Mouse (Mus musculus) limb, embryonic 11.5 days (tissue): ENCODE measurements around the gene Stat4. TPM values are rescaled to one million over a fixed set of nuclear protein-coding genes. Genes with fewer than 3 reads are reported as not detected.

Source experiments
- ATAC-seq: fragments of 200-750 bp; cut with Nextera tagmentation; 2 replicates; pipeline ENCODE4 v1.8.0; 2017; ENCODE audit warnings: low read depth; ENCODE audit not compliant: insufficient number of reproducible peaks, low FRiP score, low TSS enrichment
- DNase-seq: peaks from one replicate; pipeline ENCODE4 v3.0.0-alpha.2; 2015; ENCODE audit warnings: low spot score
- H3K27ac ChIP-seq: fragments of 300-500 bp; sonication (generic); replicated peaks from 2 replicates; pipeline ENCODE4 v1.5.1; 2014; ENCODE audit warnings: low read depth, mild to moderate bottlenecking, low read length
- H3K27me3 ChIP-seq: fragments of 300-500 bp; sonication (generic); 2 replicates; pipeline ENCODE4 v1.6.1; 2014; ENCODE audit warnings: mild to moderate bottlenecking, low read length, mixed read lengths; ENCODE audit not compliant: control insufficient read depth, insufficient read depth
- H3K36me3 ChIP-seq: fragments of 300-500 bp; sonication (generic); 2 replicates; pipeline ENCODE4 v1.6.1; 2014; ENCODE audit warnings: mild to moderate bottlenecking, low read length, moderate library complexity, mixed read lengths; ENCODE audit not compliant: control insufficient read depth, insufficient read depth
- H3K4me1 ChIP-seq: fragments of 300-500 bp; sonication (generic); 2 replicates; pipeline ENCODE4 v1.6.1; 2014; ENCODE audit warnings: low read length, mixed read lengths; ENCODE audit not compliant: control insufficient read depth, insufficient read depth
- H3K4me2 ChIP-seq: fragments of 300-500 bp; sonication (generic); 2 replicates; pipeline ENCODE4 v1.6.1; 2014; ENCODE audit warnings: low read depth, mild to moderate bottlenecking, moderate library complexity; ENCODE audit not compliant: severe bottlenecking
- H3K4me3 ChIP-seq: fragments of 300-500 bp; sonication (generic); 2 replicates; pipeline ENCODE4 v1.5.1; 2014; ENCODE audit warnings: low read depth, low read length
- H3K9ac ChIP-seq: fragments of 300-500 bp; sonication (generic); 2 replicates; pipeline ENCODE4 v1.6.1; 2014; ENCODE audit warnings: mild to moderate bottlenecking, low read length
- H3K9me3 ChIP-seq: fragments of 300-500 bp; sonication (generic); 2 replicates; pipeline ENCODE4 v1.6.1; 2016; ENCODE audit warnings: low read length; ENCODE audit not compliant: control insufficient read depth
- WGBS: fragments of 180-500 bp; shearing (Covaris S2); extraction: QIAGEN DNeasy Blood & Tissue Kit; methylation state at CpG from one replicate; pipeline ENCODE4 v1.1.7; 2014; 5-methylcytosine and 5-hydroxymethylcytosine counted together
- polyA plus RNA-seq: library from polyadenylated mRNA; unstranded; fragments of >200 nt; fragmentation: Nextera tagmentation; extraction: Ambion mirVana; gene quantifications from 2 replicates; pipeline ENCODE4 v1.2.1, GENCODE M21; 2014

Stat4 gene
- 2.5 and 2.7 TPM in 2 replicates for polyA plus RNA-seq

DNA sequence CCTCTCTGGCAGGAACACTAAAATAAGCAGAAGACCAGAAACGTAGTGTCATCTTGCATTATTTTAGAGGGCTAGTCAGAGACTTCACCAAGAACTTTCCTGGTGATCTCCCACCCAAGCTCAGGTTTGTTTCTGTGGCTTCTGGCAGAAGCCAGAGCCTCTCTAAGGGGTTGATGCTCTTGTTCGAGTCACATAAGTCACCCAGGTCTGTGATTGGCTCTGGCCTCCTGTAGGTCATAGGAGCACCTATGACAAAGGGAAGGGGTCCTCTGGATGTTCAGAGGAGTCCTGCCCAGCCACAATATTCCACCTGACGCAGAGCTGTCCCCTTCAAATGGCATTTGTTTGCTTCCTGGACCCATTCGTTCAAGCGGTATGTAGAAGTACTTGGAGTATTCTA is at the start of gene Stat4:
TSS of gene Stat4 (plus strand) at position 301 of the 400 bp plus-strand sequence.
- Histone ChIP-seq H3K9ac (no peak within 1 kb of the TSS), H3K4me1 (no peaks in the 10 kb centered on the region), H3K36me3 (no peaks in the 10 kb centered on the region), H3K4me3 (no peak within 1 kb of the TSS), H3K9me3 (no peaks in the 10 kb centered on the region), H3K27me3 (no peaks in the 10 kb centered on the region), H3K4me2 (no peak within 1 kb of the TSS), H3K27ac (no peak within 1 kb of the TSS)
- ATAC-seq (no peak), DNase-seq (no peak)
- 88% methylated on average over 5 of the region's 5 CpGs for WGBS

DNA sequence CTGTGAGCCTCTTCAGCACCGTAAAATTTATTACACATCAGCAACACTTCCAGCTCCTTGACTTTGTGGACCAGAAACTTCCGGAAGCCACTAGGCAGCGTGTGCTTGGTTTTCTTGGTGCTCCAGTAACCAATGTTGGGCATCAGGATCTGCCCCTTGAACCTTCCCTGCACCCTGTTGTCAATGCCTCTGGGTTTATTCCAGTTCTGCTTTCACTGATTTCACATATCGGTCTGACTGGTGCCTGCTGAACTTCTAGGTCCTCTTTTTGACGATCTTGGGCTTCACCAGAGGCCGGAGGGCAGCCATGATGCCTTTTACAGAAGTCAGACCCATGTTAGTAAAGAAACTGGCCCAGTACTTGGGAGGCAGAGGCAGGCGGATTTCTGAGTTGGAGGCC is 48.6 kb upstream of the Stat4 start:
- Histone ChIP-seq H3K9me3 (no peaks in the 10 kb centered on the region), H3K4me3 (no peak overlapping the region), H3K4me1 (no peaks in the 10 kb centered on the region), H3K4me2 (no peak overlapping the region), H3K27ac (no peak overlapping the region), H3K9ac (no peak overlapping the region), H3K36me3 (no peaks in the 10 kb centered on the region), H3K27me3 (no peaks in the 10 kb centered on the region)
- no peak for ATAC-seq
- 90% methylated on average over 7 of the region's 7 CpGs for WGBS
- no peak for DNase-seq

DNA sequence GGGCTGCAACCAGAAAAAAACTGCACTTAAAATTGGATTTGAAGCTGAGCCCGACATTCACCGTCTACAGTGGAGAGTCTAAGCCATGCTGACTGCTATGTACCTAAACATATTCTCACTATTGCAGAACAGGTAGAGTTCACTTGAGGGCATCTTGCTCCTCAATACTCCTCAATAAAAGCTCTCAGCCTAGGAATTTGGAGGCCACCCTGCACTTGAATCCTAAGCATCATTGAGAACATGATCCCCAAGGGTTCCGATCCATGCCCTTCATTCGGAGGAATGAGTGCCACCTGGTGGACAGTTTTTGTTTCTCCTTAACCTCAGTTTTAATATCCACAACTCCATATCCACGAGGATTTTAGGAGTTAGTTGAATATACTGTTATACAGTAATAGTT is 42.2 kb upstream of the Stat4 start:
- H3K36me3 ChIP-seq, result no peaks in the 10 kb centered on the region
- no peak overlapping the region for H3K4me3 ChIP-seq
- no peak overlapping the region for H3K27ac ChIP-seq
- no peak overlapping the region for H3K9ac ChIP-seq
- 45% methylated on average over 5 of the region's 5 CpGs for WGBS
- no peak for ATAC-seq
- no peaks in the 10 kb centered on the region for H3K4me1 ChIP-seq
- no peaks in the 10 kb centered on the region for H3K27me3 ChIP-seq
- DNase-seq, result peak; percentile 74
- no peaks in the 10 kb centered on the region for H3K9me3 ChIP-seq
- H3K4me2 ChIP-seq, result no peak overlapping the region

DNA sequence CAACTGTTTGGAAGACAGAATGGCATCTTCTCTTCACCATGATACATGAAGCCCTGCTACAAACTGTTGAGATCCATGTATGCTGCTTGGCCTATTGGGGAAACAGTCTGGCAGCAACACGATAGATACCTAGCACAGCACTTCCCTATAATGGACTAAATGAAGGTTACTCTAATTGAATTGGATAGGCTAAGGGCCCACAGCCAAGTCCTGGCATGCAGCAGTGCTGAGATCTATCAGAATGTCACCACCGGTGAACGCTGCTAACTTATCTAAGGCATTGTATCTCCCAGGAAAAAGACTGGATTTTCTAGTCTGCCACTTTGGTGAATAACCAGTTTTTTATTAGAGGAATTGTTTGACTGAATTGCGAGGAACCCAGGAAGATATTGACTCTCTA is 39.8 kb upstream of the Stat4 start:
- Histone ChIP-seq H3K4me1 (no peaks in the 10 kb centered on the region), H3K27ac (no peak overlapping the region), H3K9me3 (no peaks in the 10 kb centered on the region), H3K4me3 (no peak overlapping the region), H3K9ac (no peak overlapping the region), H3K4me2 (no peak overlapping the region), H3K36me3 (no peaks in the 10 kb centered on the region), H3K27me3 (no peaks in the 10 kb centered on the region)
- ATAC-seq (no peak), DNase-seq (no peak)
- 86% methylated on average over 4 of the region's 4 CpGs for WGBS

DNA sequence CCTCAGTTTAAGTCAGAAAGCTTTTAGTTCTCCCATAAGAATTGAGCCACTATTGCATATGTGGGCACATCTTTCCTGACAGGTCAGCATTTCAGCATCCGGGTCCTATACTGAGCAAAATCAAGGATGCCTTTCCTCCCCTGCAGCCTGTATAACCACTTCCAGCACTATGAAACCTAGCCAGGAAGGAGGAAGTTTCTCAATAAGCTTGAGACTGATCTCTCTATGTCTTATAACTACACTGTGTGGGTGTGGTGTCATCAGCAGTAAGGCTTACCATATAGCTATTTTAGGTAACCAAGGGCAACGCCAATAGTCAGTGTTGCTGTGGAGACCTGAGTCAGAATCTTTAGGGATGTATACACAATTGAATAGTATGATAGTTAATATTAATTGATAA is 22.3 kb upstream of the Stat4 start:
- Histone ChIP-seq H3K4me3 (no peak overlapping the region), H3K9ac (no peak overlapping the region), H3K4me2 (no peak overlapping the region), H3K27me3 (no peaks in the 10 kb centered on the region), H3K4me1 (no peaks in the 10 kb centered on the region), H3K9me3 (no peaks in the 10 kb centered on the region), H3K27ac (no peak overlapping the region), H3K36me3 (no peaks in the 10 kb centered on the region)
- no peak for ATAC-seq
- WGBS, result 95% methylated on average over 2 of the region's 2 CpGs
- DNase-seq, result no peak

DNA sequence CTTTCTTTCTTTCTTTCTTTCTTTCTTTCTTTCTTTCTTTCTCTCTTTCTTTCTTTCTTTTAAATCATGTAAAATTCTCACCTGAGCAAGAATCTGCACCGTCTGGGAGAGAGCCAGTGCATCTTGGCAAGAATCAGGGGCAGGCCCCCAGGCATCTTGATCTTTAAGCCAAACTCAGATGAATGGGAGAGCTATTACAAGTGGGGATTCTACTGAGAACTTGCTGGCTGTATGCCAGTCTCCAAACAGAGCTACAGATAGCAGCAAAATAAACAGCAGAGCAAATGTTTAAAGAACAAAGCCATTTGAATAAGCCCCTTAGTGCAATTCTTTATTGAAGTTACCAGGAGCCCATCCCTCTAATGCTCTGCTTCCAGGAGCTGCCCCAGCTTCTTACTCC is 18.0 kb upstream of the Stat4 start:
- Histone ChIP-seq H3K4me1 (no peaks in the 10 kb centered on the region), H3K27ac (no peak overlapping the region), H3K4me2 (no peak overlapping the region), H3K9me3 (no peaks in the 10 kb centered on the region), H3K27me3 (no peaks in the 10 kb centered on the region), H3K4me3 (no peak overlapping the region), H3K36me3 (no peaks in the 10 kb centered on the region), H3K9ac (no peak overlapping the region)
- 27% methylated on average over 1 of the region's 1 CpGs for WGBS
- ATAC-seq (no peak), DNase-seq (no peak)

DNA sequence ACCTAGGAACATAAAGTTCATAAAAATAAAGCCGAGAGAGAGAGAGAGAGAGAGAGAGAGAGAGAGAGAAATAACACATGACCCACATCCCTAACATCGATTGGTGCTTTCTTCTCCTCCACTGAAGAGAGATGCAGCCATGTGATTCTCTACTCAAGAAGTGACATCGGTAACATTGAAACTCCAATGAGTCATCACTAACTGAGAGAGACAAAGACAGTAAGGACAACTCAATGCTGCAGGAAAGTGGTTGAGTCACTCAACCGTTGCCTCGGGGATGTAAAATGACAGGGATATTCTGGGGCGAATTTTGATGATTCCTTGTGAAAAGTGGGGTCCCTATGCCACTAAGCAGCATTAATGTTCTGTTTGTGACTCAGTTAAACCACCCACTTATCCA is 16.8 kb upstream of the Stat4 start:
- no peaks in the 10 kb centered on the region for H3K9me3 ChIP-seq
- H3K4me1 ChIP-seq, result no peaks in the 10 kb centered on the region
- no peaks in the 10 kb centered on the region for H3K27me3 ChIP-seq
- H3K36me3 ChIP-seq, result no peaks in the 10 kb centered on the region
- no peak overlapping the region for H3K27ac ChIP-seq
- DNase-seq (no peak), ATAC-seq (no peak)
- H3K9ac ChIP-seq, result no peak overlapping the region
- H3K4me2 ChIP-seq, result no peak overlapping the region
- 90% methylated on average over 6 of the region's 6 CpGs for WGBS
- H3K4me3 ChIP-seq, result no peak overlapping the region

DNA sequence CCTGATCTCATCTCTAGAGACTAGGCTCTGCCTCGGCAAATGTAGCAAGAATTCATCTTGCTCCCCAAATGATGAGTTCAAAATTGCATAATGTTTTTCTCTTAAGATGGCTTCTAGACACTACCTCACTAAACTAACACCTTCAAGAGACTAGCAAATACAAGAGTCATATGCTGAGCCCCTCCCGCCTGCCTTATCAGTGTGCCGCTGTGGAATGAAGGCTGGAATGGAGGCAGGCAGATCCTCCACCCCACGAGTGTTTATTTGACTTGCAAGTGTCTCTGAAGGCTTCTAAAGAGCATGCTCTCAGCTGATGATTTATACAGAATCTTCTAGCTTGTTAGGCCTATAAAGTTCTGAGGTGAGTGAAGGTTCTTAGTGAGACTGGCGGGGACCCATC is 11.4 kb upstream of the Stat4 start:
- Histone ChIP-seq H3K9ac (no peak overlapping the region), H3K9me3 (no peaks in the 10 kb centered on the region), H3K4me3 (no peak overlapping the region), H3K36me3 (no peaks in the 10 kb centered on the region), H3K4me1 (no peaks in the 10 kb centered on the region), H3K27ac (no peak overlapping the region), H3K4me2 (no peak overlapping the region), H3K27me3 (no peaks in the 10 kb centered on the region)
- no peak for DNase-seq
- ATAC-seq, result no peak
- 80% methylated on average over 5 of the region's 5 CpGs for WGBS

DNA sequence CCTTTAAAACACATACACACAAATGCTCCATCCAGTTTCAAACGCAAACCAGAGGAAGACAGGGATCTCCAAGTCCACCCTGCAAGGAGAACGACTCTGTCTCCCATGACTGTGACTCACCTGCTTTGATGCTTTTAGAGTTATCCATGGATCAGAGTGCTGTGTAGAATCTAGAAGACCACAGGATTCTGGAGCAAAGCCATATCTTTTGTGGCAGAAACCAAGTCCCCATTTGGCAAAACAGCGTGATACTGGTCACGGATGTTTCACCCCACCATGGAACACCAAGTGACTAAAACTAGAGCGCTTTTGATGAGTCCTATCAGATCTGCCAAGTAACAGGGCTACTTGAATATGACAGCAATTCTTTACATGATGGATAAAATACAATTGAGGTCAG is 7.9 kb upstream of the Stat4 start:
- H3K36me3 ChIP-seq, result no peaks in the 10 kb centered on the region
- H3K4me2 ChIP-seq, result no peak overlapping the region
- 89% methylated on average over 5 of the region's 5 CpGs for WGBS
- no peaks in the 10 kb centered on the region for H3K27me3 ChIP-seq
- H3K9me3 ChIP-seq, result no peaks in the 10 kb centered on the region
- H3K4me3 ChIP-seq, result no peak overlapping the region
- DNase-seq (no peak), ATAC-seq (no peak)
- no peak overlapping the region for H3K27ac ChIP-seq
- no peaks in the 10 kb centered on the region for H3K4me1 ChIP-seq
- no peak overlapping the region for H3K9ac ChIP-seq
